In genomic region chr12:3368771-3369170, GRCm38 (mm10) we compare ENCODE assay signal across 10 mouse cellular contexts. TPM values are rescaled to one million over a fixed set of nuclear protein-coding genes. Genes with fewer than 3 reads are reported as not detected.
DNase-seq lines count a peak whose midpoint lies in the region; ATAC-seq and TF ChIP-seq lines count a peak whose summit lies in the region.
"Had no signal": no experiment of that assay in that cellular context is flagged by ENCODE, and none has a peak within 500 bp of the region (broad histone marks: within the 10 kb centered on the region; RNA-seq: fewer than 3 reads in every experiment).

No protein-coding gene starts in this region.

- ATAC-seq in heart, postnatal 0 days (ENCODE audit: insufficient read depth, low read depth): no peak
- no peak for ATAC-seq in forebrain, embryonic 16.5 days
- ATAC-seq in midbrain, embryonic 13.5 days: no peak
- ATAC-seq: inflammation-experienced regulatory T-cells, adult 6 months had no signal

- TF ChIP-seq EP300 in heart, postnatal 0 days (IDR thresholded peaks at IDR 0.05; ENCODE audit: low read depth): no peak

- H3K27me3 ChIP-seq in heart, postnatal 0 days (ENCODE audit: control insufficient read depth, insufficient read depth, low read length): no peaks in the 10 kb centered on the region
- no peaks in the 10 kb centered on the region for H3K27me3 ChIP-seq in forebrain, embryonic 16.5 days (replicated peaks; ENCODE audit: control insufficient read depth, insufficient read depth, low read length)
- H3K27me3 ChIP-seq in midbrain, embryonic 13.5 days: no peaks in the 10 kb centered on the region

- H3K4me2 ChIP-seq in heart, postnatal 0 days (ENCODE audit: low read depth, low read length): no peak overlapping the region
- peak overlapping the region; percentile 73 for H3K4me2 ChIP-seq in forebrain, embryonic 16.5 days (ENCODE audit: low read length)
- peak overlapping the region; percentile 75 for H3K4me2 ChIP-seq in midbrain, embryonic 13.5 days (replicated peaks)
- H3K4me2 ChIP-seq: liver, embryonic 11.5 days had no signal

- no peak for TF ChIP-seq CTCF in heart, postnatal 0 days (IDR thresholded peaks at IDR 0.05; ENCODE audit: low read depth)
- TF ChIP-seq CTCF in brain, embryonic 14.5 days (IDR thresholded peaks at IDR 0.05; ENCODE audit: borderline replicate concordance, extremely low read depth, insufficient read depth, insufficient read length): no peak

- 36% methylated on average over 3 of the region's 3 CpGs for WGBS in heart, postnatal 0 days
- WGBS in forebrain, embryonic 16.5 days: 13% methylated on average over 3 of the region's 3 CpGs
- 27% methylated on average over 3 of the region's 3 CpGs for WGBS in midbrain, embryonic 13.5 days

- H3K27ac ChIP-seq in heart, postnatal 0 days (ENCODE audit: low read depth): no peak overlapping the region
- H3K27ac ChIP-seq in forebrain, embryonic 16.5 days (ENCODE audit: low read length): no peak overlapping the region
- H3K27ac ChIP-seq in midbrain, embryonic 13.5 days: 0 out of 2 replicates have a peak overlapping the region, but pooled peaks have one; percentile 9

- peaks cover 11% of the 10 kb centered on the region for H3K4me1 ChIP-seq in heart, postnatal 0 days (ENCODE audit: control insufficient read depth, insufficient read depth)
- peaks cover 74% of the 10 kb centered on the region for H3K4me1 ChIP-seq in forebrain, embryonic 16.5 days (replicated peaks; ENCODE audit: control insufficient read depth, insufficient read depth, low read length)
- H3K4me1 ChIP-seq in midbrain, embryonic 13.5 days (replicated peaks): peaks cover 81% of the 10 kb centered on the region

- H3K9ac ChIP-seq in heart, postnatal 0 days (replicated peaks; ENCODE audit: low read depth, low read length): no peak overlapping the region
- H3K9ac ChIP-seq in forebrain, embryonic 16.5 days (replicated peaks; ENCODE audit: low read depth, low read length): peak overlapping the region; percentile 40
- peak overlapping the region; percentile 52 for H3K9ac ChIP-seq in midbrain, embryonic 13.5 days (replicated peaks)

- DNase-seq in heart, postnatal 0 days (ENCODE audit: low spot score): peak; percentile 19
- DNase-seq in heart, postnatal 10 days: no peak
- peak; percentile 50 for DNase-seq in brain, embryonic 14.5 days (ENCODE audit: low read depth)
- no peak for DNase-seq in embryo, embryonic 11 days
- DNase-seq in spleen, postnatal 36 days (ENCODE audit: low spot score in 2 of 2): no peak
- no peak for DNase-seq in spleen, postnatal 4 days (ENCODE audit: low spot score in 2 of 2)

- TF ChIP-seq POLR2A in brain, embryonic 14.5 days (IDR thresholded peaks at IDR 0.05; ENCODE audit: borderline replicate concordance, extremely low read depth, insufficient read depth, insufficient read length, poor library complexity, severe bottlenecking): no peak

- H3K36me3 ChIP-seq in heart, postnatal 0 days (replicated peaks; ENCODE audit: control insufficient read depth, insufficient read depth, low read length): no peaks in the 10 kb centered on the region
- peaks cover 13% of the 10 kb centered on the region; the same call in 1 of the 2 replicates for H3K36me3 ChIP-seq in forebrain, embryonic 16.5 days (ENCODE audit: control insufficient read depth, insufficient read depth)
- peaks cover 25% of the 10 kb centered on the region for H3K36me3 ChIP-seq in midbrain, embryonic 13.5 days

- no peaks in the 10 kb centered on the region for H3K9me3 ChIP-seq in heart, postnatal 0 days (replicated peaks; ENCODE audit: control insufficient read depth, low read length)
- H3K9me3 ChIP-seq in forebrain, embryonic 16.5 days (ENCODE audit: control insufficient read depth, low read length): 0 out of 2 replicates have a peak, but pooled peaks cover 5% of the 10 kb centered on the region
- H3K9me3 ChIP-seq in midbrain, embryonic 13.5 days: peaks cover 2% of the 10 kb centered on the region; the same call in 1 of the 2 replicates

- intact Hi-C loops in heart, postnatal 10 days (cut with DNase I): no loop called here

- H3K4me3 ChIP-seq in heart, postnatal 0 days (ENCODE audit: low read depth, low read length): no peak overlapping the region
- H3K4me3 ChIP-seq in forebrain, embryonic 16.5 days (replicated peaks; ENCODE audit: low read length): peak overlapping the region; percentile 43
- peak overlapping the region; percentile 76 for H3K4me3 ChIP-seq in midbrain, embryonic 13.5 days (replicated peaks)

RNA-seq across cellular contexts. Expression of gene Kif3c, which starts 3.8 kb away (rescaled TPM):
- 4.3 and 8.3 TPM in 2 replicates for total RNA-seq in heart, postnatal 0 days (2014; rRNA removed; ENCODE audit: low replicate concordance)
- 2.4 and 2.9 TPM in 2 replicates for polyA plus RNA-seq in heart, postnatal 0 days (2015; fragmentation: Nextera tagmentation; extraction: Ambion mirVana)
- total RNA-seq in heart, postnatal 10 days (2021): 1 to 10 TPM; 5.5 to 5.8 TPM
- polyA plus RNA-seq in brain, embryonic 14.5 days (2012; rRNA removed): 109 and 130 TPM in 2 replicates
- polyA plus RNA-seq in forebrain, embryonic 16.5 days (2015; fragmentation: Nextera tagmentation; extraction: Ambion mirVana): 118 and 122 TPM in 2 replicates
- polyA plus RNA-seq in midbrain, embryonic 13.5 days (2015; fragmentation: Nextera tagmentation; extraction: Ambion mirVana): 77.4 and 77.9 TPM in 2 replicates

RNA-seq across cellular contexts. Expression of gene Asxl2, which starts 57.9 kb away (rescaled TPM):
- 16.1 and 17.5 TPM in 2 replicates for total RNA-seq in heart, postnatal 0 days (2014; rRNA removed; ENCODE audit: low replicate concordance)
- 8.6 and 9.5 TPM in 2 replicates for polyA plus RNA-seq in heart, postnatal 0 days (2015; fragmentation: Nextera tagmentation; extraction: Ambion mirVana)
- 10 to 100 TPM; 35.5 TPM for total RNA-seq in heart, postnatal 10 days (2021)
- 9.5 and 13.1 TPM in 2 replicates for polyA plus RNA-seq in brain, embryonic 14.5 days (2012; rRNA removed)
- 13.2 and 15.7 TPM in 2 replicates for polyA plus RNA-seq in forebrain, embryonic 16.5 days (2015; fragmentation: Nextera tagmentation; extraction: Ambion mirVana)
- polyA plus RNA-seq in midbrain, embryonic 13.5 days (2015; fragmentation: Nextera tagmentation; extraction: Ambion mirVana): 15.6 and 16.1 TPM in 2 replicates

RNA-seq across cellular contexts. Expression of gene Rab10, which starts 59.0 kb away (rescaled TPM):
- total RNA-seq in heart, postnatal 0 days (2014; rRNA removed; ENCODE audit: low replicate concordance): 91.4 and 113 TPM in 2 replicates
- polyA plus RNA-seq in heart, postnatal 0 days (2015; fragmentation: Nextera tagmentation; extraction: Ambion mirVana): 54.9 and 56.2 TPM in 2 replicates
- total RNA-seq in heart, postnatal 10 days (2021): 100 to 1,000 TPM; 121 to 123 TPM
- polyA plus RNA-seq in brain, embryonic 14.5 days (2012; rRNA removed): 140 and 159 TPM in 2 replicates
- 135 and 155 TPM in 2 replicates for polyA plus RNA-seq in forebrain, embryonic 16.5 days (2015; fragmentation: Nextera tagmentation; extraction: Ambion mirVana)
- 119 and 128 TPM in 2 replicates for polyA plus RNA-seq in midbrain, embryonic 13.5 days (2015; fragmentation: Nextera tagmentation; extraction: Ambion mirVana)

Comparison
In these comparisons a context has a peak if more than half of its experiments do, and no peak if none do; other contexts are left out.
1. DNase-seq: peak in heart, postnatal 0 days (single experiment) and brain, embryonic 14.5 days (single experiment); none in heart, postnatal 10 days (0 of 2), embryo, embryonic 11 days (single experiment), spleen, postnatal 36 days (0 of 2) and spleen, postnatal 4 days (0 of 2).
2. RNA of gene Kif3c, which starts 3.8 kb away (polyA plus RNA-seq): 109 to 130 TPM in brain, embryonic 14.5 days, 118 to 122 TPM in forebrain, embryonic 16.5 days and 77.4 to 77.9 TPM in midbrain, embryonic 13.5 days; 2.4 to 2.9 TPM in heart, postnatal 0 days; every median in the first group is over 10 times any median in the second.